Mouse (Mus musculus) liver, adult 2 months (tissue): ENCODE data around the gene Hist2h3c2. TPM values are rescaled to one million over a fixed set of nuclear protein-coding genes. Genes with fewer than 3 reads are reported as not detected.
"Not testable (repeated sequence)": the region's sequence is repeated elsewhere in the genome, so short reads cannot be mapped to it uniquely, and the experiment has no call there.

Experiments
- DNase-seq: peaks from one replicate; pipeline ENCODE4 v3.0.0-alpha.2; 2011; ENCODE audit warnings: low read depth, low spot score; ENCODE audit errors: extremely low read depth
- H3K27ac ChIP-seq: fragments of 200-500 bp; replicated peaks from 2 replicates; pipeline ENCODE4 v1.5.1; 2012; ENCODE audit warnings: low read depth, mild to moderate bottlenecking, control low read depth, inconsistent platforms, low read length; ENCODE audit not compliant: insufficient read depth
- H3K27me3 ChIP-seq: fragments of 200-500 bp; 2 replicates; pipeline ENCODE4 v1.6.1; 2012; ENCODE audit warnings: mild to moderate bottlenecking, moderate library complexity, low read length, inconsistent platforms; ENCODE audit not compliant: control insufficient read depth, insufficient read depth
- H3K36me3 ChIP-seq: fragments of 200-500 bp; 2 replicates; pipeline ENCODE4 v1.6.1; 2012; ENCODE audit warnings: low read length, inconsistent platforms; ENCODE audit not compliant: control insufficient read depth, insufficient read depth
- H3K4me1 ChIP-seq: fragments of 200-500 bp; 2 replicates; pipeline ENCODE4 v1.6.1; 2011; ENCODE audit warnings: low read length; ENCODE audit not compliant: control insufficient read depth, insufficient read depth
- H3K4me3 ChIP-seq: fragments of 200-500 bp; 2 replicates; pipeline ENCODE4 v1.5.1; 2011; ENCODE audit warnings: low read depth, mild to moderate bottlenecking, control low read depth, low read length, moderate library complexity; ENCODE audit not compliant: insufficient read depth
- H3K79me2 ChIP-seq: fragments of 200-500 bp; 2 replicates; pipeline ENCODE4 v1.6.1; 2012; ENCODE audit warnings: inconsistent platforms, mild to moderate bottlenecking, low read length, moderate library complexity; ENCODE audit not compliant: control insufficient read depth, insufficient read depth
- H3K9ac ChIP-seq: fragments of 200-500 bp; 2 replicates; pipeline ENCODE4 v1.6.1; 2012; ENCODE audit warnings: low read depth, mild to moderate bottlenecking, control low read depth, inconsistent platforms, low read length
- CTCF ChIP-seq: fragments of 200-500 bp; IDR thresholded peaks from 2 replicates; pipeline ENCODE4 v1.5.1; 2011; ENCODE audit warnings: low read depth, low read length, control low read depth
- POLR2A ChIP-seq: fragments of 200-500 bp; IDR thresholded peaks from 2 replicates; pipeline ENCODE4 v1.6.1; 2011; ENCODE audit warnings: low read length, control low read depth; ENCODE audit not compliant: insufficient read depth; ENCODE audit errors: extremely low read depth
- WGBS: fragments of 180-500 bp; shearing (Covaris S2); methylation state at CpG from one replicate; pipeline ENCODE4 v1.1.7; 2018; 5-methylcytosine and 5-hydroxymethylcytosine counted together
- polyA plus RNA-seq: library from polyadenylated mRNA; depleted of rRNA; stranded (reverse); fragments of >200 nt; gene quantifications from 2 replicates; pipeline ENCODE4 v1.2.3, GENCODE M21; 2012
- total RNA-seq: library from RNA; depleted of rRNA; stranded (reverse); fragments of >200 nt; gene quantifications from 2 replicates; pipeline ENCODE4 v1.2.3, GENCODE M21; 2014

The Hist2h3c2 gene
- total and polyA plus RNA-seq, 2 experiments, result 3.5 to 8.6 TPM

DNA sequence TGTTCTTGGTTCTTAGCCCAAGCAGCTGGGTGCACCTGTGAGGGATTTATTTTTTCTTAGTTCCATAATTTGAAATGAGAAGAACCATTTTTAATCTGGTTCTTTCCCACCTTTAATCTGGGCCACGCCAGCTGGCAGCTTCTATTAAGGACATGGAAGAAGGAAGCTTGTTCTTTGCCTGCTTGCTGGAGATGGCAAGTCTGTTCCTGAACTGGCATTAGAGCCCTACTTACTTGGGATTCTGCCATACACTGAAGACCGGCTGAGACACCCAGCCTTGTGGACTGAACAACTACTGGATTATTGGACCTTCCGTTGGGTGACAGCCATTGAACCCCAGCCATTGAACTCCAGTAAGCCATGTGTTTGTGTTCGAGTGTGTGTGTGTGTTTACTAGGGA is 16.2 kb downstream of the Hist2h3c2 start:
- no peaks in the 10 kb centered on the region for H3K79me2 ChIP-seq
- no peak overlapping the region for H3K27ac ChIP-seq
- H3K4me3 ChIP-seq, result no peak overlapping the region
- H3K9ac ChIP-seq, result no peak overlapping the region
- H3K4me1 ChIP-seq, result peaks cover 9% of the 10 kb centered on the region
- H3K36me3 ChIP-seq, result no peaks in the 10 kb centered on the region
- no peak for DNase-seq
- TF ChIP-seq CTCF (no peak), POLR2A (no peak)
- no peaks in the 10 kb centered on the region for H3K27me3 ChIP-seq
- 42% methylated on average over 4 of the region's 4 CpGs for WGBS

- Histone ChIP-seq H3K4me3 (peak overlapping the region; percentile 53), H3K79me2 (no peaks in the 10 kb centered on the region), H3K27me3 (no peaks in the 10 kb centered on the region), H3K27ac (peak overlapping the region; percentile 75), H3K4me1 (peaks cover 9% of the 10 kb centered on the region), H3K36me3 (no peaks in the 10 kb centered on the region), H3K9ac (peak overlapping the region; percentile 62)
- DNase-seq, result no peak
- 19% methylated on average over 9 of the region's 9 CpGs for WGBS
- no peak for TF ChIP-seq CTCF
- no peak for TF ChIP-seq POLR2A
Observed at GRCm38 (mm10) chr3:96221640-96222038, 17.3 kb downstream of the Hist2h3c2 start.

DNA sequence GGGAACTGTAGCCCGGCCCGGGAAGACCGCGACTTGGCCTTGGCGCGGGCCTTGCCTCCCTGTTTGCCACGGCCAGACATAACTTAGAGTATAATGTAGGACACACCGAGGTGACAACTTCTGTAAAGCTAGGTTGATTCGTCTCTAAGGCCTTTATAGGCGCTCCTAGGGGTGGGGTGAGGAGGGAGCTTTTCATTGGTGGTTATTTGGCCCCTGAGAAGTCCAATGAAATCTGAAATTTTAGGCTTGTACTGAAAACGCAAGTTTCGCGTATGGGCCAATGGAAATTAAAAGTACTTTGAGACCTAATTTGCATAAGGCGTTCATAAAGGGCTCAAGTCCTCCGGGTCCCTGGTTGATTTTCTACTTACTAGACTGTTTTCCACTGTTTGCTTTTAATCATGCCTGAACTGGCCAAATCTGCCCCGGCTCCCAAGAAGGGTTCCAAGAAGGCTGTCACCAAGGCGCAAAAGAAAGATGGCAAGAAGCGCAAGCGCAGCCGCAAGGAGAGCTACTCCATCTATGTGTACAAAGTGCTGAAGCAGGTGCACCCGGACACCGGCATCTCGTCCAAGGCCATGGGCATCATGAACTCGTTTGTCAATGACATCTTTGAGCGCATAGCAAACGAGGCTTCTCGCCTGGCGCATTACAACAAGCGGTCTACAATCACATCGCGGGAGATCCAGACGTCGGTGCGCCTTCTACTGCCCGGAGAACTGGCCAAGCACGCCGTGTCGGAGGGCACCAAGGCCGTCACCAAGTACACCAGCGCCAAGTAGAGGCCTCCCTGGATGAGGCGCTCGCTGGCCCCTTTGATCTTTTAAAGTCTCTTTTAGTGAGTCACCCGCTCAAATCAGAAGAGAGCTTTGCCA is 17.9 kb downstream of the Hist2h3c2 start, which contains the start of the genes Hist2h2ac and Hist2h2be:
Gene Hist2h2ac, minus strand, starts transcription at position 116 of the 875 bp plus-strand sequence.
Gene Hist2h2be, plus strand, starts transcription at position 355 of the 875 bp plus-strand sequence.
- TF ChIP-seq POLR2A (peak; percentile 89), CTCF (no peak)
- H3K9ac ChIP-seq, result peak within 1 kb of the TSS; percentile 93
- no peaks in the 10 kb centered on the region for H3K27me3 ChIP-seq
- peaks cover 9% of the 10 kb centered on the region for H3K4me1 ChIP-seq
- no peaks in the 10 kb centered on the region for H3K36me3 ChIP-seq
- peak within 1 kb of the TSS; percentile 85 for H3K4me3 ChIP-seq
- DNase-seq, result peak; percentile 99
- WGBS, result under 1% methylated on average over 43 of the region's 43 CpGs
- H3K79me2 ChIP-seq, result no peaks in the 10 kb centered on the region
- peak within 1 kb of the TSS; percentile 97 for H3K27ac ChIP-seq

GRCm38 (mm10) chr3:96220131-96220764 is 18.7 kb downstream of the Hist2h3c2 start:
- H3K36me3 ChIP-seq, H3K79me2 ChIP-seq, DNase-seq, H3K27me3 ChIP-seq: not testable (repeated sequence)
- Histone ChIP-seq H3K9ac (peak overlapping the region; percentile 93), H3K4me1 (peaks cover 13% of the 10 kb centered on the region), H3K27ac (peak overlapping the region; percentile 97), H3K4me3 (peak overlapping the region; percentile 85)
- under 1% methylated on average over 45 of the region's 47 CpGs for WGBS

GRCm38 (mm10) chr3:96219661-96220130 is 19.2 kb downstream of the Hist2h3c2 start, which contains the start of the genes Bola1 and Hist2h2ab:
Gene Bola1 (minus strand): TSS chr3:96219709.
Gene Hist2h2ab (plus strand): TSS chr3:96219865.
- peak within 1 kb of the TSS; percentile 97 for H3K27ac ChIP-seq
- H3K79me2 ChIP-seq, result no peaks in the 10 kb centered on the region
- peak; percentile 94 for DNase-seq
- H3K36me3 ChIP-seq, result no peaks in the 10 kb centered on the region
- peak within 1 kb of the TSS; percentile 85 for H3K4me3 ChIP-seq
- peak within 1 kb of the TSS; percentile 94 for H3K9ac ChIP-seq
- under 1% methylated on average over 37 of the region's 37 CpGs for WGBS
- no peak for TF ChIP-seq CTCF
- peak; percentile 53; the same call in 1 of the 2 replicates for TF ChIP-seq POLR2A
- H3K27me3 ChIP-seq, result no peaks in the 10 kb centered on the region
- H3K4me1 ChIP-seq, result peaks cover 13% of the 10 kb centered on the region
